ENCODE assay signal across 8 mouse cellular contexts in the genomic region with DNA sequence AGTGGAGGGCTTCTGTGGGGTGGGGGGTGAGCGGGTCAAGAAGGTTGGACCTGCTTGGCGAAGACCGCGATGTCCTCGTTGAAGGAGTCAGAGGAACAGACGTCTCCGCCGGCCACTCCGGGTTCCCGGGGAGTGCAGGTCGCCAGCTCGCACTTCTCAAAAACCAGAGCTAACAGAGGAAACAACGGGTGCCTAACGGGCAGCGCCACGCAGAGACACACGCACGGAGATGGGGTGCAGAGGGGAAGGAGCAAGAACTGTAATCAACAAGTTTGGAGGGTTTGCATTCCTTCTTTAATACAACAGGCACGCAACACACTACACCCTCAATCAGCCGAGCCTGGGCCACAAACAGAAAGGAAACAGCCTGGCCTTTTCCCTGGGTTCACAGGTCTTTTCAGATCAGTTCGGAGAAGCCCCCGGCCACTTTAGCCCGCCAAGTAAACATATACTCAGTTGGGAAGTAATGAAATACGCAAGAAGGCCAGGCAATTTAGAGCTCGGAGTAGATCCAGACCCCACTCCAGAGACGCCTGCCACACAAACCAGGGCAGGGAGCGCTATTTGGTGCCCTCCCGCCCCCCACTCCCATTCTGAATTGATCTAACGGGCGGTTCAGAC. TPM values are rescaled to one million over a fixed set of nuclear protein-coding genes. Genes with fewer than 3 reads are reported as not detected.
DNase-seq lines count a peak whose midpoint lies in the region; ATAC-seq lines count a peak whose summit lies in the region.

No protein-coding gene starts in this region.

- ATAC-seq in hindbrain, embryonic 12.5 days (ENCODE audit: low FRiP score): no peak
- ATAC-seq in liver, embryonic 16.5 days (ENCODE audit: low read depth): no peak

- peak; percentile 15 for DNase-seq in kidney, adult 9 months
- no peak for DNase-seq in kidney, adult 8-10 months
- DNase-seq in embryonic facial prominence, embryonic 10.5 days (ENCODE audit: low spot score): peak; percentile 64
- peak; percentile 46 for DNase-seq in yolk sac, embryonic 10.5 days (ENCODE audit: low spot score)
- DNase-seq in MN1 (ENCODE audit: low spot score): no peak
- DNase-seq in layer of hippocampus, adult 8-10 months (ENCODE audit: low spot score in 2 of 2): no peak

- peak overlapping the region; percentile 89 for H3K4me3 ChIP-seq in embryonic facial prominence, embryonic 10.5 days
- peak overlapping the region; percentile 69 for H3K4me3 ChIP-seq in hindbrain, embryonic 12.5 days
- H3K4me3 ChIP-seq in liver, embryonic 16.5 days (ENCODE audit: low read depth, low read length): peak overlapping the region; percentile 60

- H3K27me3 ChIP-seq in embryonic facial prominence, embryonic 10.5 days (replicated peaks; ENCODE audit: low read depth, poor library complexity, severe bottlenecking): peaks cover 36% of the 10 kb centered on the region
- no peaks in the 10 kb centered on the region for H3K27me3 ChIP-seq in hindbrain, embryonic 12.5 days
- peaks cover 67% of the 10 kb centered on the region for H3K27me3 ChIP-seq in liver, embryonic 16.5 days (ENCODE audit: control insufficient read depth, insufficient read depth, low read depth, low read length)

- under 1% methylated on average over 30 of the region's 30 CpGs for WGBS in embryonic facial prominence, embryonic 10.5 days
- WGBS in hindbrain, embryonic 12.5 days: under 1% methylated on average over 30 of the region's 30 CpGs
- under 1% methylated on average over 30 of the region's 30 CpGs for WGBS in liver, embryonic 16.5 days (ENCODE audit: insufficient replicate concordance)

- H3K4me1 ChIP-seq in embryonic facial prominence, embryonic 10.5 days: peaks cover 57% of the 10 kb centered on the region
- peaks cover 49% of the 10 kb centered on the region for H3K4me1 ChIP-seq in hindbrain, embryonic 12.5 days
- no peaks in the 10 kb centered on the region for H3K4me1 ChIP-seq in liver, embryonic 16.5 days (ENCODE audit: control insufficient read depth, low read depth, low read length)

- peak overlapping the region; percentile 95 for H3K27ac ChIP-seq in embryonic facial prominence, embryonic 10.5 days (replicated peaks)
- peak overlapping the region; percentile 98 for H3K27ac ChIP-seq in hindbrain, embryonic 12.5 days
- H3K27ac ChIP-seq in liver, embryonic 16.5 days (ENCODE audit: low read length): no peak overlapping the region

- peaks cover 44% of the 10 kb centered on the region for H3K36me3 ChIP-seq in embryonic facial prominence, embryonic 10.5 days (replicated peaks)
- H3K36me3 ChIP-seq in hindbrain, embryonic 12.5 days: no peaks in the 10 kb centered on the region; the same call in 1 of the 2 replicates
- no peaks in the 10 kb centered on the region for H3K36me3 ChIP-seq in liver, embryonic 16.5 days (ENCODE audit: control insufficient read depth, insufficient read depth)

- no peaks in the 10 kb centered on the region for H3K9me3 ChIP-seq in embryonic facial prominence, embryonic 10.5 days
- H3K9me3 ChIP-seq in hindbrain, embryonic 12.5 days (replicated peaks): no peaks in the 10 kb centered on the region
- H3K9me3 ChIP-seq in liver, embryonic 16.5 days (replicated peaks; ENCODE audit: control insufficient read depth, low read length): no peaks in the 10 kb centered on the region

- peak overlapping the region; percentile 69 for H3K4me2 ChIP-seq in hindbrain, embryonic 12.5 days (replicated peaks)
- H3K4me2 ChIP-seq in liver, embryonic 16.5 days (ENCODE audit: low read depth, low read length): peak overlapping the region; percentile 61

- peak overlapping the region; percentile 97 for H3K9ac ChIP-seq in hindbrain, embryonic 12.5 days
- H3K9ac ChIP-seq in liver, embryonic 16.5 days (ENCODE audit: low read depth, low read length): no peak overlapping the region

RNA-seq across cellular contexts. Expression of a gene that starts 4.1 kb away (rescaled TPM):
- 67.0 and 71.9 TPM in 2 replicates for polyA plus RNA-seq in embryonic facial prominence, embryonic 10.5 days (2016; fragmentation: Nextera tagmentation; extraction: Ambion mirVana)
- polyA plus RNA-seq in hindbrain, embryonic 12.5 days (2016; fragmentation: Nextera tagmentation; extraction: Ambion mirVana): 130 and 155 TPM in 2 replicates
- 1.1 and 1.6 TPM in 2 replicates for polyA plus RNA-seq in liver, embryonic 16.5 days (2015; fragmentation: Nextera tagmentation; extraction: Ambion mirVana)
- 10 to 100 TPM; 43.4 to 69.1 (median 50.4) TPM for total RNA-seq in layer of hippocampus, adult 8-10 months (2022)

Comparison
In these comparisons a context has a peak if more than half of its experiments do, and no peak if none do; other contexts are left out.
1. DNase-seq: peak in kidney, adult 9 months (single experiment), embryonic facial prominence, embryonic 10.5 days (single experiment) and yolk sac, embryonic 10.5 days (single experiment); none in kidney, adult 8-10 months (0 of 2), MN1 (single experiment) and layer of hippocampus, adult 8-10 months (0 of 2).
2. RNA of a gene that starts 4.1 kb away (polyA plus RNA-seq): 130 to 155 TPM in hindbrain, embryonic 12.5 days and 67.0 to 71.9 TPM in embryonic facial prominence, embryonic 10.5 days; 1.1 to 1.6 TPM in liver, embryonic 16.5 days; every median in the first group is over 10 times any median in the second.
3. Peak in every context shown above with its lines, with median percentiles within 50 percentile points of each other: H3K4me3 ChIP-seq.